Mouse (Mus musculus) monocyte, adult 5-6 weeks (primary cell): ENCODE data around the gene Slc25a51. TPM values are rescaled to one million over a fixed set of nuclear protein-coding genes. Genes with fewer than 3 reads are reported as not detected.
"Not testable (repeated sequence)": the region's sequence is repeated elsewhere in the genome, so short reads cannot be mapped to it uniquely, and the experiment has no call there.

ENCODE experiments used
- ATAC-seq: fragments of 153-309, 156-312 bp; replicated peaks from 2 replicates; pipeline ENCODE4 v1.8.0; 2017; ENCODE audit warnings: mild to moderate bottlenecking; ENCODE audit not compliant: low TSS enrichment, insufficient number of reproducible peaks, severe bottlenecking, poor library complexity, low FRiP score
- total RNA-seq: library from RNA; stranded (forward); fragments of 200-1000, 200-491, 200-594 nt; gene quantifications from 3 replicates; pipeline ENCODE4 v1.2.3, GENCODE M21; 2017

Gene Slc25a51
- total RNA-seq, 1 experiment from 2014 or later, result 43.4 TPM

- ATAC-seq, result no peak
Measured at GRCm38 (mm10) chr4:45405315-45405714, 3.3 kb downstream of the Slc25a51 start.

GRCm38 (mm10) chr4:45404086-45404485 lies 4.5 kb downstream of the Slc25a51 start:
- ATAC-seq, result no peak

GRCm38 (mm10) chr4:45403499-45403878 lies 5.1 kb downstream of the Slc25a51 start:
- ATAC-seq, result no peak

- no peak for ATAC-seq
Measured at GRCm38 (mm10) chr4:45402878-45403498, 5.6 kb downstream of the Slc25a51 start.

- no peak for ATAC-seq
Measured at GRCm38 (mm10) chr4:45402281-45402680, 6.3 kb downstream of the Slc25a51 start.

- no peak for ATAC-seq
Measured at GRCm38 (mm10) chr4:45399421-45400210, 8.9 kb downstream of the Slc25a51 start.

GRCm38 (mm10) chr4:45398315-45398714 lies 10.3 kb downstream of the Slc25a51 start:
- ATAC-seq, result not testable (repeated sequence)

- not testable (repeated sequence) for ATAC-seq
Measured at GRCm38 (mm10) chr4:45396211-45396610, 12.4 kb downstream of the Slc25a51 start.

GRCm38 (mm10) chr4:45393658-45394057 lies 14.9 kb downstream of the Slc25a51 start:
- peak; percentile 34; the same call in 1 of the 2 replicates for ATAC-seq

GRCm38 (mm10) chr4:45392994-45393393 lies 15.6 kb downstream of the Slc25a51 start:
- ATAC-seq, result no peak

- ATAC-seq, result no peak
Measured at GRCm38 (mm10) chr4:45392572-45392971, 16.0 kb downstream of the Slc25a51 start.

- no peak for ATAC-seq
Measured at GRCm38 (mm10) chr4:45392099-45392498, 16.5 kb downstream of the Slc25a51 start.

GRCm38 (mm10) chr4:45387296-45387695 lies 21.3 kb downstream of the Slc25a51 start:
- not testable (repeated sequence) for ATAC-seq

GRCm38 (mm10) chr4:45382133-45382532 lies 26.4 kb downstream of the Slc25a51 start:
- not testable (repeated sequence) for ATAC-seq

- ATAC-seq, result not testable (repeated sequence)
Measured at GRCm38 (mm10) chr4:45380903-45381580, 27.5 kb downstream of the Slc25a51 start.

- no peak for ATAC-seq
Measured at GRCm38 (mm10) chr4:45376573-45376972, 32.0 kb downstream of the Slc25a51 start.

- ATAC-seq, result no peak
Measured at GRCm38 (mm10) chr4:45374879-45375278, 33.7 kb downstream of the Slc25a51 start.

GRCm38 (mm10) chr4:45371261-45371660 lies 37.3 kb downstream of the Slc25a51 start:
- ATAC-seq, result no peak

GRCm38 (mm10) chr4:45356653-45357052 lies 51.9 kb downstream of the Slc25a51 start:
- ATAC-seq, result no peak
